Mouse (Mus musculus) CD4-positive helper T cell, adult 2 months (primary cell): ENCODE measurements around the gene Foxp1.

Experiments used
- DNase-seq: peaks from one replicate; pipeline ENCODE4 v3.0.0-alpha.2; 2012; ENCODE audit warnings: low read depth, missing footprints, low spot score

Foxp1 gene

DNA sequence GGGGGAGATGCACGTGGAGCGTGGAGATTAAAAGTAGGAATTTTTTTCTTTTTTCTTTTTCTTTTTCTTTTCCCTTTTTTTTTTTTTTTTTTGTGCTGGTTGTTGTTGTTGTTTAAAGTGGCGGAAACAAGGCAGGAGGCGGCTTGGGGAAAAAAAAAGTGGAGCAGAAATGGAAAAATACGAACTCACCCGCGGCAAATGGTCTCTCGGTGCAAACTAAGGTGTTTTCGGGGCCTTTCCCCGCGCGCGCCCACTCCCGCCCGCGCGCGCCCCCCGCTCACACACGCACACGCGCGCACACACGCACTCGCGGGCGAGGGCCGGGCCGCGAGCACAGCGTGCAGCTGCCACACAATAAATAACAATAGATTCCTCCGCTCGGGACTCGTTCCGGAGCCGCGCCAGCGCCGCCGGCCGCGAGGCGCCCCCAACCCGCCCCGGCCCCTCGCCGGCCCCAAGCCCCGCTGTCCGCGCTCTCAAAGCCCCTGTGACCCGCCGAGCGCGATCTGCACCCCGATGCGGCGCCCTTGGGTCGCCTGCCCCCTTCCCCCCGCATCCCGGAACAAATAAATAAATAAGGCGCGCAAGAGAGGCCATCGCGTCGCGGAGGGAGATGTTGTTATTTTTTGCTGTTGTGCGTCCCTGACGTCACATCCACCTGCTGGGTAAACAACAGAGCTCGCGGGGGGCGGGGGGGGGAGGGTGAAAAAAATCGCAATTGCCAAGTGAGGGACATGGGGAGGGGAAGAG is at the start of gene Foxp1:
Gene Foxp1 (minus strand): TSS at position 363 of the 750 bp plus-strand sequence.
- peak; percentile 87 for DNase-seq

DNA sequence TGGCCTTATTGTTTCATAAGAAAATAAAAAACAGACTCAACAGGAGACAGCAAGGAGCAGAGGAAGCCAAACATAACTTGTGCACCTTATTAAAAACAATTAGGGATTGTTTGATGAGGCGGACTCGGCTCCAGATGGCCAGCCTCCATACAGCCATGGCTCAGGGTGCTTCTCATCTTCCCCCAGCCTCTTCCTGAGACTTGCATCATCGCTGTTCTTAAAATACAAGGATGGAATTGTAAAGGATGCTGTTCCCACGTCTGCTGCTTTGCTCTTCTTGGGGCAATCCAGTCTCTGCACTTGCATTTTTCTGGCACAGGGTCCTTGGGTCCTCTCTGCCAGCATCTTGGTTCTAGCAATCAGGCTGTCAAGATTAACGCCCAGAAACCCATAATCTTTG is 49.5 kb upstream of the Foxp1 start:
- no peak for DNase-seq

DNA sequence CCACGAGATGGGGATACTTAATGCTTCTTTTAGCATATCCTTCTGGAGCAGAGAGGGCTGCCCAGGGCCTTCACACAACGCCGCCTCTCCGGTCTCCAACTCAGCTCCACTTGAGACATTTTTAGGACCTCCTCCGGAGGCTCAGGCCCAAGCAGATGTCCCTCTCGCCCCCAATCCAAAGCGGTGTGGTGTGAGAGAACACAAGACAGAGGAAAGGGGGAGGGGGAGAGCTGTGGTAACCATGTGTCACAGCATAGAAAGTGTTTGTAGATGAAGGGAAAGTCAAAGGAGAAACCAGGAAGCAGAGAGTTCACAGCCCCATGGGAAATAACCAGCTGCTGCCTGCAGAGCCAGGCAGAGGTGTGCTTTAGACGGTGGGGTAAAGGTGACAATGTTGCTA is 44.4 kb upstream of the Foxp1 start:
- DNase-seq = no peak

DNA sequence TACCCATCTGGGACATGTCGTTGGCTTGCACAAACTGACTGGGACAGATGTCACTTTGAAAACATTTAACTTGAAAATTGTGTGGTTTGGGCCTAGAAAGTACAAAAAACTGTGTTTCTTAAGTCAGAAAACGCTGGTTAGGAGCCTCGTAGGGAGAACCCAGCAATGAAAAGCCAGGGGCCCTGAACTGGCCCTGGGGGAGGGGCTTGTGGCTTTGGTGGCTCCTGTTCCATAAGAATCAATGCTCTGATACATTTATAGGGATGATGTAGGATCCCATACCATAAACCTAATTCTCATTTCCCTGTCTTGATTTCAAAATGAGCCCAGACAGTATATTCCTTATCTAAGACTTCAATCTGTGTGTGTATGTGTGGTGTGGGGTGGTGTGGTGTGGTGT is 42.2 kb upstream of the Foxp1 start:
- no peak for DNase-seq

DNA sequence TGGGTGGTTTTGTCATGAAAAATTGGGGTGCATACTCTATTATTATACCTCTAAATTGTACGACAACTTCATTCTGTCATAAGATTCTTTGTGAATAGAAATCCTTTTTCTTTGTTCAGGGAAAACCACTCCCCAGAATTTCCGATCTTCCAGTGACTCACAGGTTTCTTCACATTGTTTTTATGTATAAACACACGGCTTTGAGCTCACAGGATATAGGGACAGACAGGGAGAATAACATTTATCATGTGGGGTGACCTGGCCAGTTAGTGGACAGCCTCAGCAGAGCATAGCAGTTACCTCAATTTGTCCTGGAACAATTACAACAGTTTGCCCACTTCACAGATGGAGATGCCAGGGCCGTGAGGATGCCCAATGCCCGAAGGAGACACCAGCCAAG is 34.4 kb upstream of the Foxp1 start:
- no peak for DNase-seq

DNA sequence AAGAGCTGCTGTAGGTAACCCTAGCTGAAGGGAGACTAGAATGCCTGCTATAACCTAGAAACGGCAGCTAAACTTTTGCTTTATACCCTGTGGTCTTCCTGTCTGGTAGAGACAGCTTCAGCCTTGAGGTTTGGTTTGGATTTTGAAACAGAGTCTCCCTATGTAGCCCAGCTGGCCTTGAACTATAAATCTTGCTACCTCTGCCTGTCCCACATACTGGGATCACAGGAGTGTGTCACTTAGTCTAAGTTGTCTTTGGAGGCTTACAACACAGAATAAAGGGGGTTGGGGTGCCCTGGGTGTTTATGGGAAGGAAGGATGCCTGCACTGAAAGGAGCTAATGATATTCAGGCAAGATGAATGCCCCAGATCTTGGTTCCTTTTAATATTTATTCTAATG is 30.3 kb upstream of the Foxp1 start:
- DNase-seq = no peak

DNA sequence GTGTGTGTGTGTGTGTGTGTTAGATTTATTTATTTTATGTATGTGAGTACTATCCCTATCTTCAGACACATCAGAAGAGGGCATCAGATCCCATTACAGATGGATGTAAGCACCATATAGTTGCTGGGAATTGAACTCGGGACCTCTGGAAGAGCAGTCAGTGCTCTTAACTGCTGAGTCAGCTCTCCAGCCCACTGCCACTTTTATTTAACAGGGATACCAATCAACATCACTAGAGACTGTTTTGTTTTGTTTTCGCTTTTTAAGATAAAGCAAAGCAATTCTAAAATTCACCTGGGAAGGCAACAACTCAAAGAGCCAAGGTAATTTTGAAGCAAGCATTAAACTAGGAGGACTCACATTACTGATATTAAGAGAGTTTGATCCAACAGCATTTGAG is 23.9 kb upstream of the Foxp1 start:
- DNase-seq = no peak

DNA sequence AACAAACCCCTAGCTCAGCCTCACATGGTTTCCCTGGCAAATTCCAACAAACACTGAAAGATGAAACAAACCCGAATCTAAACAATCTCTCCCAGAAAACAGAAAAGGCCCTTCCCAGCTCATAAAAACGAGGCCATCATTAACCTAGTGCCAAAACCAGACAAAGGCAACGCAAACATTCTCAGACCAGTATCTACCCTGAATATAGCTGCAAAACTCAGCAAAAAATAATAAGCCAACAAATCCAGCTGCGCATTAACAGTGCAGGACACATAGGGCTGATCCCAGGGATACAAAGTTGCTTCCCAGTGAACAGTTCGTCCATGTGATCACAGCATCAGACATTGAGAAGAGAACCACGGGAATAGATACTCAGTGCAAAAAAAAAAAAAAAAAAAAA is 22.9 kb upstream of the Foxp1 start:
- no peak for DNase-seq

DNA sequence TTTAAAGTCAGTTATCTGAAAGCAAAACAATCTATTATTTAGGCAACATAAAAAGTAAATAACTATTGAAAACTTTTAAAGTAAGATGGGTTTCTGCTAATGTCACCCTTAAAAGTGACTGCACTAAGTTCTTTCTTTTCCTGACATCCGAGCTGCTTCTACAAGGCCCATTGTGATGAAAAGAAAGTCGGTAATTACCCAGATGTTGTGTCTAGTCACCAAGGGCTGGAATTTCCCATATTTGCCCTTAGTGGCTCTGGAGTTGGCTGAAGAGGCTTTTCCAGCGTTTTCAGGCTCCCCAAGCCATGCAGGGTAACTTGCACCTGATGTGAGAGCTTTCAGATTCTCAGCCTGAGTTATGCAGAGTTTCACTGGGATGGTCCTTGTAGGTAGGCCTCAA is 18.6 kb upstream of the Foxp1 start:
- DNase-seq = no peak

DNA sequence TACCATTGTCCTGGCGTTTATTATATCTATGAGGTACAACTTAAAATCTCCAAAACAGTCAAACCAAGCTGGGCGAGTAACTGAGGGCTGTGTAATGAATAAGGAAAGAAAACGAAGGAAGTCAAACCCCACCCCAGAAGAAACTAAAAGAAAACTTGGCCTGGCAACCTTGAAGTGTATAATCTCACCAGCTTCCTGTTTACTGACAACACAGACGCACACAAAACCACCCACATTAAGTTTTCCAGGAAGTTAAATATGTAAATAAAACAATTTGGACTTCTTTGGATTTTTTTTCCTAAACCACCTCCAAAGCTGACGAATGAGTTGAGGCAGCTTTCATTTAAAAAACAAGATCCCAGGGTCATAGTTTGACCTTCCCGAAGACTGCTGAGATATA is 18.1 kb upstream of the Foxp1 start:
- no peak for DNase-seq

DNA sequence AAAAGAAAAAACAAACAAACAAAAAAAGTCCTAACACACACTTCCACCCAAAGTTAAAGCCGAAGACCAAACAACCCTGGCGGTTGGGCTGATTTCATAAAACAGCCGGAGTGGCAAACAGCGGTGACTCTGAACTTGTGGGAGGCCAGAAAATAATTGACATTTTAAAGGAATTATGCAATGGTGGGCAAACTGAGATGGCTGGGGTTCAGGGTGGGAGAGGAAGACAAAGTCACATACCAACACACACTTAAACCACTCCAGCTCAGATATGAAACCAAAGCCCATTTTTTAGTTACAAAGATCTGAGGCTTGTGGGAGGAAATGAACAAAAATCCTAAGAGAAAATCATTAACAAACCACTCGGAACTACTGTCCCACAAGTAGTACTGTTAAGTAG is 17.6 kb upstream of the Foxp1 start:
- no peak for DNase-seq

DNA sequence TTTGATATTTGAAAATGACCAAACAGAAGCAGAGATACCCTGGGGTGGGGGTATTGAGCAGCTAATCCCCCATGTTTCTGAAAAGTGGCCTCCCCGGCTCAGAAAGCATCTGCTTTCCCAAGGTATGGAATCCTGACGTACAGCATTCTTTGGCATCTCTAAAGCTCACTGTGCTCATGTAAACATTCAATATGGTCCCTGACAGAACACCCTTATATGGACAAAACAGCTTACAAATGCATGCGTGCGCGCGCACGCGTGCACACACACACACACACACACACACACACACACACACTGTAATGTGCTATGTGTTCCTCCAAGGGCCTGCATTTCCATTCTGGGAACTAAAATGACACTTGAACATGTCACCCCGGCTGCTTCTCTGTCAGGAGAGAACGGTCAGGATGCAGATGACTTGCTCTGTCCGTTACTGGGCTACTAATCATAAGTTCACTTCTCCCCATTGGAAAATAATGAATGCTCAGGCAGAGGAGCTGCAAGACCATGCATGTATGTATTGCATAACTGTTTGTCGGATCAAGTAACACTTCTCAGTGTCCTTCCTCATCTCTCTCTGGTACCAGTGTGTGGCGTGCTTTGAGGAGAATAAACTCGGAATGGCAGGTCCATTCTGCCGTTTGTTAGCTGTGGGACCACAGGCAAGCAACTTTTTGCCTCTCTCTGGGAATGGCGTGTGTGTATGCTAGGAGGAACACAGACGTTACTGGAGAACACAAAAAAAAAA is 15.8 kb upstream of the Foxp1 start:
- no peak for DNase-seq

DNA sequence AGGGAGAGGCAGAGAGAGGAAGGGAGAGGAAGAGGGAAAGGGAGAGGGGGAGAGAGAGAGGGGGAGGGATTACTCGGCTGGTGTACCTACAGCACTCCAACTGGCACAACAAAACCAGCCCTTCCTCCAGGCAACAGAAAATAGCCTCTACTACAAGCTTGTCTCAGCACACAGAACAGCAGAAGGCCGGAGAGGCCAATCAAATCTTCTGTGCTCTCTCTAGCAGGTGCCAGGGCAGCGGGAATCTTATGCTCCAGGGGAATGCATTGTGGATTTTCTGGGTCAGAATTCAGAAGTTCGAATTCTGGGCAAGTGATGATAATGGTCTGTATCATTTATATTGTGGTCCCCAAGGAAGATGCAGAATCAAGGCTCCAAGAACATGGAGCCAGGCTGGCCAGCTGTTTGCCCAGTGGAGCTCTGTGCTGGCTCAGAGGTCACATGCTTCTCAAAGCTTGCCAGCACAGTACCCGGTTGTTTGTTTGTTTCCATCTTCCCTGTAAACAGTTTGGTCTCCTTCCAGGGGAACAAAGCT is 11.8 kb upstream of the Foxp1 start:
- DNase-seq = no peak

DNA sequence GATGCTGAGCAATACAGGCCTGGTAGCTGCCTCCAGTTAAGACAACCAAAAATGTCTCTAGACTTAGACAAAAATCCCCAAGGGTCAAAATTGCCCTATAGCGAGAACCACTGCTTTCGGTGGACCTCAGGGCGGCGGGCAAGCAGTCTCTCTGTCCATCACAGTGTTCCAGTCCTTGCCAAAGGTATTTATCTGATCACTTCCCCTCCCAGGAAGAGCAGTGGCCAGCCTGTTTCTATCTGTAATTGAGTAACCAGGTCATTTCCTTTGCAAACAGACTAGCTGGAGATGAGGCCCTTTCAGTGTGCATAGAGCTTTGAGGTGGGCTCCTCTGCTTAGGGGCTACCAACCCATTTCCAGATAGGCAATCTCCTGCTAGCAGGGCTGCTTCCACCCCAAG is 9.9 kb upstream of the Foxp1 start:
- DNase-seq = no peak

DNA sequence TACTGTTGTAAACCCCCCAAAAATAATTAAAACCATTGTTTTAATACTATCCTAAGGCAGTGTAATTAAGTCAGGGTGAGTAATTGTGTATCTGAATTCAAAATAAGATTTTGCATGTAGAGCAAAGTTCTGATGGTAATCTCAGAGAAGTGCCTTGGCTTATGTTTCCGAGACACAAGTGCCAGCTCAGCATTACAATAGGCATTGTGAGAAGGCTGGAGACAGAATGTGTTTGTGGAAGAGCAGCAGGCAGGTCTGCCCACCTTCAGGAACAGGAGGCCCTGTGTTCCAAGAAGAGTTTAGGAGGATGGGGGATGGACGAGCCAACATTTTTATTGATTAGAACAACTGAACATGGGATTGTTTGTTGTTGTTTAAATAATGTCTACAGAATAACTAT is 6.5 kb upstream of the Foxp1 start:
- no peak for DNase-seq

DNA sequence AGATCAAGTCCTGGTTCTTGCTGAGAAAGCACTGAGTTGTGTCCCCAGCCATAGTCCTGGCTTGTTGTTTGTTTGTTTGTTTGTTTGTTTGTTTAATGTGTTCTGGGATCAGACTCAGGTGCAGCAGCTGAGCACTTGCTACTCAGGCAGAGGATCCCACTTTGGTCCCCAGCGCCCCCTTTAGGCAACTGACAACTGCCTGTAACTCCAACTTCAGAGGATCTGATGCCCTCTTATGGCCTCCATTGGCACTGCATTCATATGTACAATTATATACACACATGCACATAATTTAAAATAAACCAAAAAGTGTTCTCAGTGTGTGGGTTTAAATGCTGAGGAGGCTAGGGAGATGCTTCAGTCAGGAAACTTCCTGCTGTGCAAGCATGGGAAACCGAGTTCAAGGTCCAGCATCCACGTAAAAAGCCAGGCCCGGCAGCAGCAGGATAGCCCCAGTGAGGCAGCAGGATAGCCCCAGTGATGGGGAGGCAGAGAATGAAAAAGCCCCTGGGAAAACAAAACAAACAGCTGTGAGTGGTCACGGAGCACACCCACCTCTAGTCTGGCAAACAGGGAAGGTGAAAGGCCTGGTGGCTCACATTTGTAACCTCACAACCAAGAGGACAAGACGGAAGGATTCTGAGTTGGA is 5.1 kb upstream of the Foxp1 start:
- no peak for DNase-seq

DNA sequence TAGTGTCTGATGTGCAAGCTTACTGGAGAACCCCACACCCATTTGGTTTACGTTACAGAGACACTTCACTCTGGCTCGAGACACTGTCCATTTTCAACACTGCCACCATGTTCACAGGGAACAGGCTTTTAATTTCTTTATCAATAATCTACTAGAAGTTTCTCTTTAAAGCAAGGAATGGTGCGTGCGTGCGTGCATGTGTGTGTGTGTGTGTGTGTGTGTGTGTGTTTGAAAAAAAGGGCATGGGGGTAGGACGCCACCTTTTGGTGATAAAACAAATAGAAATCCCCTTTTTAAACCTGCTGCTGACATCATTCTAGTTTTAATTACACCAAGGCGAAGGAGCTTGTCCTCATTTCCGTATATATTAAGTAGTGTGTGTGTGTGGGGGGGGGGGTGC is 2.8 kb upstream of the Foxp1 start:
- DNase-seq = peak; percentile 66

DNA sequence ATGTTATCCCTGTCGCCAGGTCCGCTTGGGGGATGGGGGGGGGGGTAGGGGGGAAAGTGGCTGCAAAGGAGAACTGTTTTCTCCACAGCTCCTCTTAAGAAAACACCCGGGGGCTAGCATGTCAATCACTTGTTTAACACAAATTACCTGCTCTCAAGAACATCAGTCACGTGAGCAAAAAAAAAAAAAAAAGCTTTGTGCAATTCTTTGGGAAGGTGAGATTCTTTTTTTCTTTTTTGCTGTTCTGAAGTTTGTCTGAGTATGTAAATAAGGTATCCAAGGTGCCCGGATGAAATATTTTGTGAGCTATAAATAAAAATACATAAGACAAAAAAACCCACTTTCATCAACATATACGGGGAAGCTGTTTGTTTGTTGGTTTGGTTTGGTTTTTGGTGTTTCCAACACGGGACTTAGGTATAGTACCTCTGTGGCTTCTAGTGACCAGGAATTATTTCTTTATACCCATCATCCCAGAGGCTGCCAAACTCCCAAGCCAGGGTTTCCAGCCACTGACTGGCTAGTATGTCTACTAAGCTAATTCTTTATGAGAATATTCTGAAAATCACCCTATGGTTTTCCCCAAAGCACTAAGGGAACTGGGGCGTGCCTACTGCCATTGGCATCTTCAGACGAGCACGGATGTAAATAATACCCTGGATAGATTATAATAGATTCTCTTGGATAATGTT is 1.3 kb upstream of the Foxp1 start:
- DNase-seq = no peak

DNA sequence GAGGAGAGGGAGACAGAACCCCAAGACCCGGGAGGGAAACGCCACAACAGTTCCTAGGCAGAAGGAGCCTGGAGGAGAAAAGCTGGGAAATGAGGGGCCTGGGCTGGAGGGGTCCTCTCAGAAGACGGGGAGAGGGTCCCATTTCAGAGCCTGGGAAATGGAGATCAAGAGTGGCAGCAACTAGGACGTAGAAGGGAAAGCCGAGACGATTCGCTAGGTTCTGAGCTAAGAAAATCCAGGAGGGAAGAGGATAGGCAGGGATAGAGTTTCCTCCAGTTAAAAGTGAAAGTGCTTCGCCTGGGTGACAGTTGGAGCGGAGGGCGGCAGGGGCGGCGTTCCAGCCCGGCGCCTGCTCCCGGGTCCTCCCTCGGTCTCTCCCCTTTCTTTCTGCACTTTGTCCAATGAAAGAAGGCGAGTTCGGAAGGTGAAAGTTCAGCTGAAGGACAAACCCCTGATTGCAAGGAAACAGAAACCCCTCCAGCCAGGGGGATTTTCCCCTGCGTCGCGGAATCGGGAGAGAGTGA is 650 bp upstream of the Foxp1 start:
- DNase-seq = peak; percentile 55

DNA sequence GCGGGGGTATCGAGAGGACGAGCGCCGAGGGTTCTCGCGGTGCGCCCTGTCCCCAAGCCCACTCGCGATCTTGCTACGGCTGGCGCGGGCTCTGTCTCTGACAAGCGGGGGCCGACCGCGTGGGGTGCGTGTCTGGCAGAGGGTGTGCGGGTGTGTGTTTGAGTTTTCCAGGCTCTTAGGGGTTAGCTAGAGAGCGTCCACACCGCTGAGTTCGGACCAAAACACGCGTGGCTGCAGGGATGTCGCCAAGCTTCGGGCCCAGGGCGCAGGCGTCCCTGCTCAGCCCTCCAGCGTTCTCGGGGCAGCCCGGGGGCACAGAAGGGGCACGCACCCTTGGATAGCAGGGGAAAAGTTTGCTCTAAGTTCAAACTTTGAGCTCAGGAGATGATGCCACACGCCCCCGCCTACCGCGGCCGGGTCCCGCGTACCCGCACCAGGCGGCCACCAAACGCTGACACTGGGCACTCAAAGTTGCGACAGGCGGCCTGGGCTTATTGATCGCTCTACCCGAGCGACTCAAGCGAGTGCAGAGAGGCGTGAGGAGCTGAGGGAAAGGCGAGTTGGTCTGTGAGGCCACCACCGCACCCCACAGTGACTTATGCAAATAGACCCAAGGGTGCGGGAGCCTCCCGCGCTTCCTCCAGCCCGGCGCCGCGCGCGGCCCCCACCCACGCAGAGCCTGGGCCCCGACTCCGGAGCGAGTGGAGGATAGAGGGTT is 721 bp downstream of the Foxp1 start:
- DNase-seq = peak; percentile 54

DNA sequence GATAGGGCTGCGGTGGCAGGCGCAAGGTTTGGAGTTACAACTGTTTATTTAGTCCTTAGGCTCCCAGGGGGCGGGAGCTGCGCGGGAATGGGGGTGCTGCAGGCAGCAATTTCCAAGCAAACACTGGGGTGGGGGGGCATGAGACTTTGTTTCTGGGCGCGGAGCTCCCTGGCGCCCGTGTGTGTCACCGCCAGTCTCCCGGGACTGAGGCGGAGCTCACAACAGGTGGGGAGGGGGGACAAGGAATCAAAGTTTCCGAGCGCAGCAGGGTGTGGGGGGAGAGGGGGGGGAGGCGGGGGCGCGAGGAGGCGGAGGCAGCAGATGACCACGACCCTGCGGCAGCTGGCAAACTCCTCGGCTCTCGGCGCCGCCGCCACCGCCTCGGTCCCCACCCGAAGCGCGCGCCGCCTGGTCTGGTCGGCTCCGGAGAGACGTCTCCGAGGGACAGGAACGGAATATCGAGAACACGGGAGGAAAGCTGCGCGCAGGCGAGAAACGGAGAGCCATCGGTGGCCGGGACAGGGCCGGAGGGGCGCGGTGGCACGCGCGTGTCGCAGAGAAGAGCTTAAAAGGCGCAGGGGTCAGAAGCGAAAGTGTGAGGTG is 1.4 kb downstream of the Foxp1 start:
- DNase-seq = peak; percentile 33
